Mouse (Mus musculus) hindbrain, embryonic 12.5 days (tissue): ENCODE measurements around the gene Zcchc9. TPM values are rescaled to one million over a fixed set of nuclear protein-coding genes. Genes with fewer than 3 reads are reported as not detected.
A peak's percentile ranks its signal among the peaks of the same experiment; 100 is the strongest.
"Not testable (repeated sequence)": the region's sequence is repeated elsewhere in the genome, so short reads cannot be mapped to it uniquely, and the experiment has no call there.

Experiments
- ATAC-seq: fragments of 200-750 bp; cut with Nextera tagmentation; 2 replicates; pipeline ENCODE4 v1.8.0; 2017; ENCODE audit warnings: moderate TSS enrichment; ENCODE audit not compliant: low FRiP score
- H3K27ac ChIP-seq: fragments of 300-500 bp; sonication (generic); 2 replicates; pipeline ENCODE4 v1.5.1; 2016; ENCODE audit warnings: mild to moderate bottlenecking
- H3K27me3 ChIP-seq: fragments of 300-500 bp; sonication (generic); 2 replicates; pipeline ENCODE4 v1.6.1; 2016; ENCODE audit warnings: mild to moderate bottlenecking
- H3K36me3 ChIP-seq: fragments of 300-500 bp; sonication (generic); 2 replicates; pipeline ENCODE4 v1.6.1; 2016; ENCODE audit warnings: mild to moderate bottlenecking
- H3K4me1 ChIP-seq: fragments of 300-500 bp; sonication (generic); 2 replicates; pipeline ENCODE4 v1.6.1; 2016
- H3K4me2 ChIP-seq: fragments of 300-500 bp; sonication (generic); replicated peaks from 2 replicates; pipeline ENCODE4 v1.6.1; 2016; ENCODE audit warnings: mild to moderate bottlenecking
- H3K4me3 ChIP-seq: fragments of 300-500 bp; sonication (generic); 2 replicates; pipeline ENCODE4 v1.5.1; 2016; ENCODE audit warnings: mild to moderate bottlenecking
- H3K9ac ChIP-seq: fragments of 300-500 bp; sonication (generic); 2 replicates; pipeline ENCODE4 v1.6.1; 2016; ENCODE audit warnings: mild to moderate bottlenecking, moderate library complexity
- H3K9me3 ChIP-seq: fragments of 300-500 bp; sonication (generic); replicated peaks from 2 replicates; pipeline ENCODE4 v1.6.1; 2016; ENCODE audit warnings: mild to moderate bottlenecking
- WGBS: fragments of 180-500 bp; shearing (Covaris S2); methylation state at CpG from one replicate; pipeline ENCODE4 v1.1.7; 2016; 5-methylcytosine and 5-hydroxymethylcytosine counted together
- polyA plus RNA-seq: library from polyadenylated mRNA; unstranded; fragments of >200 nt; fragmentation: Nextera tagmentation; extraction: Ambion mirVana; gene quantifications from 2 replicates; pipeline ENCODE4 v1.2.1, GENCODE M21; 2016

Gene Zcchc9
- polyA plus RNA-seq, 1 experiment from 2014 or later = 27.4 TPM

- Histone ChIP-seq H3K9ac (no peak overlapping the region), H3K4me3 (no peak overlapping the region), H3K27me3 (no peaks in the 10 kb centered on the region), H3K36me3 (peaks cover 62% of the 10 kb centered on the region), H3K4me2 (no peak overlapping the region), H3K27ac (no peak overlapping the region), H3K4me1 (no peaks in the 10 kb centered on the region), H3K9me3 (no peaks in the 10 kb centered on the region)
- peak; percentile 50; the same call in 1 of the 2 replicates for ATAC-seq
- 78% methylated on average over 6 of the region's 6 CpGs for WGBS
Measured at GRCm38 (mm10) chr13:91796003-91796402, 11.5 kb downstream of the Zcchc9 start.

- Histone ChIP-seq H3K27ac (no peak overlapping the region), H3K36me3 (peaks cover 59% of the 10 kb centered on the region), H3K4me2 (no peak overlapping the region), H3K4me1 (no peaks in the 10 kb centered on the region), H3K9me3 (no peaks in the 10 kb centered on the region), H3K4me3 (no peak overlapping the region), H3K9ac (no peak overlapping the region), H3K27me3 (no peaks in the 10 kb centered on the region)
- no peak for ATAC-seq
- WGBS = 93% methylated on average over 10 of the region's 10 CpGs
Measured at GRCm38 (mm10) chr13:91795593-91795992, 11.9 kb downstream of the Zcchc9 start.

- no peak overlapping the region for H3K27ac ChIP-seq
- no peaks in the 10 kb centered on the region for H3K4me1 ChIP-seq
- no peak overlapping the region for H3K9ac ChIP-seq
- H3K4me2 ChIP-seq = no peak overlapping the region
- H3K9me3 ChIP-seq = no peaks in the 10 kb centered on the region
- peaks cover 53% of the 10 kb centered on the region for H3K36me3 ChIP-seq
- no peak overlapping the region for H3K4me3 ChIP-seq
- WGBS = 95% methylated on average over 13 of the region's 13 CpGs
- no peaks in the 10 kb centered on the region for H3K27me3 ChIP-seq
- ATAC-seq = no peak
Measured at GRCm38 (mm10) chr13:91794926-91795436, 12.5 kb downstream of the Zcchc9 start.

- Histone ChIP-seq H3K4me1 (no peaks in the 10 kb centered on the region), H3K4me2 (no peak overlapping the region), H3K9me3 (no peaks in the 10 kb centered on the region), H3K4me3 (no peak overlapping the region), H3K27ac (no peak overlapping the region), H3K9ac (no peak overlapping the region), H3K27me3 (no peaks in the 10 kb centered on the region), H3K36me3 (peaks cover 26% of the 10 kb centered on the region)
- ATAC-seq = no peak
- 95% methylated on average over 1 of the region's 1 CpGs for WGBS
Measured at GRCm38 (mm10) chr13:91792035-91792434, 15.5 kb downstream of the Zcchc9 start.

GRCm38 (mm10) chr13:91779892-91780291 lies 27.6 kb downstream of the Zcchc9 start:
- H3K9ac ChIP-seq = no peak overlapping the region
- ATAC-seq = no peak

GRCm38 (mm10) chr13:91778092-91778491 lies 29.4 kb downstream of the Zcchc9 start:
- Histone ChIP-seq H3K27me3 (no peaks in the 10 kb centered on the region), H3K4me2 (no peak overlapping the region), H3K9ac (no peak overlapping the region), H3K27ac (no peak overlapping the region), H3K36me3 (no peaks in the 10 kb centered on the region), H3K4me1 (no peaks in the 10 kb centered on the region), H3K9me3 (no peaks in the 10 kb centered on the region), H3K4me3 (no peak overlapping the region)
- ATAC-seq = no peak
- WGBS = 95% methylated on average over 5 of the region's 5 CpGs

More at GRCm38 (mm10) chr13:91779892-91780291, 27.6 kb downstream of the Zcchc9 start:
- Histone ChIP-seq H3K27me3 (no peaks in the 10 kb centered on the region), H3K27ac (no peak overlapping the region), H3K4me1 (no peaks in the 10 kb centered on the region), H3K4me2 (no peak overlapping the region), H3K36me3 (no peaks in the 10 kb centered on the region), H3K9me3 (no peaks in the 10 kb centered on the region), H3K4me3 (no peak overlapping the region)

- no peak overlapping the region for H3K9ac ChIP-seq
- no peak for ATAC-seq
- 74% methylated on average over 9 of the region's 9 CpGs for WGBS
Measured at GRCm38 (mm10) chr13:91768683-91769651, 38.5 kb downstream of the Zcchc9 start.

GRCm38 (mm10) chr13:91765627-91766026 lies 41.9 kb downstream of the Zcchc9 start:
- H3K9ac ChIP-seq = no peak overlapping the region
- H3K4me2 ChIP-seq = no peak overlapping the region
- H3K27me3 ChIP-seq = no peaks in the 10 kb centered on the region
- no peaks in the 10 kb centered on the region for H3K4me1 ChIP-seq
- 97% methylated on average over 4 of the region's 4 CpGs for WGBS
- no peaks in the 10 kb centered on the region for H3K9me3 ChIP-seq
- ATAC-seq = no peak
- H3K36me3 ChIP-seq = no peaks in the 10 kb centered on the region
- H3K4me3 ChIP-seq = no peak overlapping the region
- no peak overlapping the region for H3K27ac ChIP-seq

More at GRCm38 (mm10) chr13:91768683-91769651, 38.5 kb downstream of the Zcchc9 start:
- Histone ChIP-seq H3K27ac (no peak overlapping the region), H3K9me3 (no peaks in the 10 kb centered on the region), H3K36me3 (no peaks in the 10 kb centered on the region), H3K4me1 (no peaks in the 10 kb centered on the region), H3K27me3 (no peaks in the 10 kb centered on the region), H3K4me3 (no peak overlapping the region), H3K4me2 (no peak overlapping the region)

GRCm38 (mm10) chr13:91763654-91764053 lies 43.9 kb downstream of the Zcchc9 start:
- 92% methylated on average over 3 of the region's 3 CpGs for WGBS
- H3K9me3 ChIP-seq, H3K4me3 ChIP-seq, ATAC-seq, H3K4me2 ChIP-seq, H3K27ac ChIP-seq, H3K9ac ChIP-seq, H3K4me1 ChIP-seq, H3K27me3 ChIP-seq, H3K36me3 ChIP-seq: not testable (repeated sequence)

GRCm38 (mm10) chr13:91761654-91762445 lies 45.7 kb downstream of the Zcchc9 start:
- Histone ChIP-seq H3K9ac (no peak overlapping the region), H3K36me3 (no peaks in the 10 kb centered on the region), H3K4me2 (no peak overlapping the region), H3K27me3 (no peaks in the 10 kb centered on the region), H3K4me3 (no peak overlapping the region), H3K4me1 (no peaks in the 10 kb centered on the region), H3K27ac (no peak overlapping the region), H3K9me3 (no peaks in the 10 kb centered on the region)
- 95% methylated on average over 6 of the region's 6 CpGs for WGBS
- ATAC-seq = no peak

- no peaks in the 10 kb centered on the region for H3K27me3 ChIP-seq
- WGBS = 92% methylated on average over 8 of the region's 8 CpGs
- H3K36me3 ChIP-seq = no peaks in the 10 kb centered on the region
- no peaks in the 10 kb centered on the region for H3K9me3 ChIP-seq
- H3K27ac ChIP-seq = no peak overlapping the region
- no peak overlapping the region for H3K4me3 ChIP-seq
- no peak for ATAC-seq
- H3K4me2 ChIP-seq = no peak overlapping the region
- H3K9ac ChIP-seq = no peak overlapping the region
- no peaks in the 10 kb centered on the region for H3K4me1 ChIP-seq
Measured at GRCm38 (mm10) chr13:91760302-91761050, 47.0 kb downstream of the Zcchc9 start.

GRCm38 (mm10) chr13:91759791-91760190 lies 47.7 kb downstream of the Zcchc9 start:
- no peak for ATAC-seq

More at GRCm38 (mm10) chr13:91759791-91760190, 47.7 kb downstream of the Zcchc9 start:
- Histone ChIP-seq H3K4me1 (no peaks in the 10 kb centered on the region), H3K4me2 (no peak overlapping the region), H3K27me3 (no peaks in the 10 kb centered on the region), H3K27ac (no peak overlapping the region), H3K36me3 (no peaks in the 10 kb centered on the region), H3K4me3 (no peak overlapping the region), H3K9me3 (no peaks in the 10 kb centered on the region), H3K9ac (no peak overlapping the region)
- 74% methylated on average over 8 of the region's 8 CpGs for WGBS
